Mouse (Mus musculus) heart, adult 2 months (tissue): ENCODE results near the gene Eri2. TPM values are rescaled to one million over a fixed set of nuclear protein-coding genes. Genes with fewer than 3 reads are reported as not detected.
"Not testable (repeated sequence)": the region's sequence is repeated elsewhere in the genome, so short reads cannot be mapped to it uniquely, and the experiment has no call there.

Source experiments
- DNase-seq, 2 experiments: peaks; one replicate each; pipeline ENCODE4 v3.0.0; 2021
- H3K27ac ChIP-seq: fragments of 200-600 bp; 2 replicates; pipeline ENCODE4 v1.8.1; 2022
- H3K27me3 ChIP-seq: fragments of 200-500 bp; 2 replicates; pipeline ENCODE4 v1.6.1; 2012; ENCODE audit warnings: mild to moderate bottlenecking, low read length, inconsistent platforms, mixed read lengths; ENCODE audit not compliant: control insufficient read depth, insufficient read depth
- H3K36me3 ChIP-seq: fragments of 200-500 bp; 2 replicates; pipeline ENCODE4 v1.6.1; 2012; ENCODE audit warnings: low read length, inconsistent platforms; ENCODE audit not compliant: control insufficient read depth, insufficient read depth
- H3K4me1 ChIP-seq: fragments of 200-500 bp; 2 replicates; pipeline ENCODE4 v1.6.1; 2011; ENCODE audit warnings: low read length; ENCODE audit not compliant: control insufficient read depth, insufficient read depth
- H3K4me3 ChIP-seq: fragments of 200-600 bp; 2 replicates; pipeline ENCODE4 v1.8.1; 2022
- H3K79me2 ChIP-seq: fragments of 200-500 bp; replicated peaks from 2 replicates; pipeline ENCODE4 v1.6.1; 2012; ENCODE audit warnings: mild to moderate bottlenecking, inconsistent platforms, low read length, moderate library complexity, mixed read lengths; ENCODE audit not compliant: control insufficient read depth, insufficient read depth
- H3K9ac ChIP-seq: fragments of 200-500 bp; 2 replicates; pipeline ENCODE4 v1.6.1; 2012; ENCODE audit warnings: low read depth, mild to moderate bottlenecking, control low read depth, inconsistent platforms, low read length, mixed read lengths
- CTCF ChIP-seq: fragments of 200-600 bp; IDR thresholded peaks from 2 replicates; pipeline ENCODE4 v1.8.1; 2022; ENCODE audit warnings: antibody characterized with exemption, mild to moderate bottlenecking, moderate library complexity
- EP300 ChIP-seq: fragments of 200-500 bp; IDR thresholded peaks from 2 replicates; pipeline ENCODE4 v1.6.1; 2011; ENCODE audit warnings: low read depth, low read length, control low read depth; ENCODE audit not compliant: insufficient read depth
- POLR2A ChIP-seq: fragments of 200-500 bp; IDR thresholded peaks from 2 replicates; pipeline ENCODE4 v1.6.1; 2011; ENCODE audit warnings: mild to moderate bottlenecking, low read depth, low read length, control low read depth; ENCODE audit not compliant: insufficient read depth
- WGBS: fragments of 180-500 bp; shearing (Covaris S2); methylation state at CpG from one replicate; pipeline ENCODE4 v1.1.7; 2018; 5-methylcytosine and 5-hydroxymethylcytosine counted together
- intact Hi-C: fragments of 180-260 bp; cut with DNase I; formaldehyde crosslinking; loops from one replicate; pipeline ENCODE4 v1.15.1; 2025
- polyA plus RNA-seq: library from polyadenylated mRNA; depleted of rRNA; stranded (reverse); fragments of >200 nt; gene quantifications from 2 replicates; pipeline ENCODE4 v1.2.3, GENCODE M21; 2012; rRNA removed
- total RNA-seq, 2 experiments: library from RNA; stranded (reverse); gene quantifications; 2 replicates each; pipeline ENCODE4 v1.2.3; 2021

The Eri2 gene
- total and polyA plus RNA-seq, 3 experiments, result 0.92 to 1.7 (median 1.7) TPM

- Histone ChIP-seq H3K9ac (no peak overlapping the region), H3K79me2 (no peaks in the 10 kb centered on the region), H3K27ac (no peak overlapping the region), H3K4me3 (no peak overlapping the region), H3K36me3 (no peaks in the 10 kb centered on the region), H3K27me3 (no peaks in the 10 kb centered on the region), H3K4me1 (no peaks in the 10 kb centered on the region)
- intact Hi-C loops, result no loop called here
- DNase-seq, result no peak
- TF ChIP-seq CTCF, result no peak
- no peak for TF ChIP-seq EP300
- TF ChIP-seq POLR2A, result no peak
- WGBS, result 82% methylated on average over 2 of the region's 2 CpGs
These were observed 55.0 kb downstream of the Eri2 start for GRCm38 (mm10) chr7:119738877-119739276.

DNA sequence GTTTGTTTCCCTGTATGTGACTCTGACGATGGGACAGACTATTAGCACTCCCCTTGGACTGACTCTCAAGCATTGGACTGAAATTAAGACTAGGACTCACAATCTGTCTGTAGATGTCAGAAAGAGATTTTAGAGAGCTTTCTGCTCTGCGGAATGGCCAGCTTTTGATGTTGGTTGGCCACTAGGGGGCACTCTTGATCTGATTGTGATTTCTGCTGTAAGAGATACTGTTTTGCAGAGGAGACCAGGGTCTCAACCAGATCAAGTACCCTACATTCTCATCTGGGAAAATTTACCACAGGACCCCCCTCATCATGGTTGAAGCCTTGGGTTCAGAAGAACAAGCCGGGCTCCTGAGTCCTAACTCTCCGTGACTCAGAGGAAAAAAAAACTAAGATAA is 62.6 kb downstream of the Eri2 start:
- H3K27ac ChIP-seq, H3K79me2 ChIP-seq, DNase-seq, H3K9ac ChIP-seq, H3K4me1 ChIP-seq, H3K27me3 ChIP-seq, H3K4me3 ChIP-seq, H3K36me3 ChIP-seq, intact Hi-C loops: not testable (repeated sequence)
- peak; percentile 34 for TF ChIP-seq CTCF
- WGBS, result 81% methylated on average over 4 of the region's 4 CpGs

DNA sequence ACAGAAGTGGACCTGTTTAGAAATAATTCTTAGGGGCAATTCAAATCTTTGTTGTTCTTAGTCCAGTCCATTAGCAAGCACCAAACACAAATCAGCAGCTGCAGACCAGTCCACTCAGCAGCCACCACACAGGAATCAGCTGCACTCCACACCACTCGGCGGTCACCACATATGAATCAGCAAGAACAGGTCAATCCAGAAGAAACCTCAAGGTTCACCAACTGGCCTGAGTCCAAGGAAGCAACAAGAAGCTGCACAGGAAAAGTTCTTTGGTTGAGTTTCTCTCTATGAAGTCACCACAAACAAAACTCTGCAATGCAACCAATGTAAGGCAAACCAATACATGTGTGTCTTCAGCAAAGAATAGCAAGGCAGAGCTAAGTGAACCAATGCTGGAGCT is 66.2 kb downstream of the Eri2 start:
- intact Hi-C loops, result no loop called here
- WGBS, result 71% methylated on average over 2 of the region's 2 CpGs
- Histone ChIP-seq H3K27ac (no peak overlapping the region), H3K9ac (no peak overlapping the region), H3K27me3 (no peaks in the 10 kb centered on the region), H3K4me1 (no peaks in the 10 kb centered on the region), H3K79me2 (no peaks in the 10 kb centered on the region), H3K4me3 (no peak overlapping the region), H3K36me3 (no peaks in the 10 kb centered on the region)
- TF ChIP-seq EP300 (no peak), CTCF (no peak), POLR2A (no peak)
- DNase-seq, result no peak

GRCm38 (mm10) chr7:119720947-119721310 is 72.9 kb downstream of the Eri2 start:
- Histone ChIP-seq H3K36me3 (no peaks in the 10 kb centered on the region), H3K27me3 (no peaks in the 10 kb centered on the region), H3K4me3 (peak overlapping the region; percentile 98), H3K27ac (peak overlapping the region; percentile 79), H3K79me2 (no peaks in the 10 kb centered on the region), H3K9ac (peak overlapping the region; percentile 50; the same call in 1 of the 2 replicates), H3K4me1 (no peaks in the 10 kb centered on the region)
- DNase-seq, result no peak
- intact Hi-C loops, result loop anchor here (5.0 kb wide), 2 partner anchors 71 to 381 kb away; partner anchors contain the start of genes Eri2, Rexo5 and Tmem159
- TF ChIP-seq EP300 (no peak), POLR2A (no peak), CTCF (no peak)
- 14% methylated on average over 8 of the region's 8 CpGs for WGBS

DNA sequence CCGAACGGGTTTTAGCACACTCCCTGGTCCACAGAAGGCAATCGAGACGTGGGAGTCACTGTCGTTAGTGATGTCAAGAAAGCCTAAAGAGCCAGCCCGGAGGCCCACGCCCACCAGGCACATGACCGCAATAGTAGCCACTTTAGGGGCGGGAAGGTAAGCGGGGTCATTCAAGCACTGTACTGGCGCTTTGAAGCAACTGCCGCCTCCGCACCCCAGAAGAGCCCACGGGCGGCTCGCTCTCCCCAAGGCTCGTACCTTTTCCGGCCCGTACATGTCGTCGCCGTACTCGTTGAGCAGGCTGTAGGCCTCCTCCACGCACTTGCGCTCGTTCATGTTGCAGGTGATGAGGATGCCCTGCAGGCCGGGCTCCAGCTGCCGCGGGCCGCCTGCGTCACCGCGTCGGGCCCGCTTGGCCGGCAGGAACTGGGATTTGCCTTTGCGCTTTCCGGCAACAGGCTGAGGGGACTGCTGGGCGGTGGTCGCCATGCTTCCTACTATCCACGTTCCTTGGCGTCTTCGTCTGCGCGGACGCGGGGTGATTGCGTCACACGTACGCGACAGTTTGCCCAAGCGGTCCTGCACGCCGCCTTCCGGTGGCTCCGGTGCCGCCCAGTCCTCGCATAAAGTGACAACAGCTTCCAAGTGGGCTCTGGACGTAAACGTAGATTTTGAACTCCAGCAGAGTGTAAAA is 73.5 kb downstream of the Eri2 start, which contains the start of gene Thumpd1:
Gene Thumpd1 (minus strand): TSS at position 546 of the 694 bp plus-strand sequence.
- TF ChIP-seq EP300 (peak; percentile 48; the same call in 1 of the 2 replicates), CTCF (peak; percentile 75), POLR2A (peak; percentile 70)
- no peaks in the 10 kb centered on the region for H3K79me2 ChIP-seq
- H3K4me3 ChIP-seq, result peak within 1 kb of the TSS; percentile 98
- peak within 1 kb of the TSS; percentile 50 for H3K9ac ChIP-seq
- WGBS, result under 1% methylated on average over 60 of the region's 60 CpGs
- intact Hi-C loops, result loop anchor here (5.0 kb wide), 2 partner anchors 72 to 382 kb away; partner anchors contain the start of genes Eri2, Rexo5 and Tmem159
- peak; percentile 92 to 95 for DNase-seq
- no peaks in the 10 kb centered on the region for H3K36me3 ChIP-seq
- peak within 1 kb of the TSS; percentile 79 for H3K27ac ChIP-seq
- H3K27me3 ChIP-seq, result no peaks in the 10 kb centered on the region
- H3K4me1 ChIP-seq, result no peaks in the 10 kb centered on the region

Other genes with a start within 250 kb of the Eri2 start
- not detected for gene Acsm2, start 239.7 kb downstream of the Eri2 start, total RNA-seq
- gene Acsm2, start 239.7 kb downstream of the Eri2 start, polyA plus RNA-seq, result not detected in 2 replicates
- not detected for gene Acsm1, start 187.0 kb downstream of the Eri2 start, total RNA-seq
- 0.15 and 0.86 TPM in 2 replicates for gene Acsm1, start 187.0 kb downstream of the Eri2 start, polyA plus RNA-seq
- gene Acsm4, start 104.0 kb downstream of the Eri2 start, total RNA-seq, result not detected
- not detected in 2 replicates for gene Acsm4, start 104.0 kb downstream of the Eri2 start, polyA plus RNA-seq
- gene Thumpd1, start 73.3 kb downstream of the Eri2 start, total RNA-seq, result 10 to 100 TPM; 15.0 to 15.6 TPM
- gene Thumpd1, start 73.3 kb downstream of the Eri2 start, polyA plus RNA-seq, result 7.9 and 14.5 TPM in 2 replicates
- gene Acsm3, start 33.1 kb downstream of the Eri2 start, total RNA-seq, result 1 to 10 TPM in 1 of 2 experiments, under 1 TPM in 1; 0.73 to 1.3 TPM
- gene Acsm3, start 33.1 kb downstream of the Eri2 start, polyA plus RNA-seq, result 6.8 and 12.0 TPM in 2 replicates
- gene Rexo5, start 52 bp downstream of the Eri2 start, total RNA-seq, result 1 to 10 TPM in 1 of 2 experiments, under 1 TPM in 1; 0.75 to 1.2 TPM
- 0.53 and 3.3 TPM in 2 replicates for gene Rexo5, start 52 bp downstream of the Eri2 start, polyA plus RNA-seq
- gene Lyrm1, start 101.8 kb upstream of the Eri2 start, total RNA-seq, result 1 to 10 TPM; 9.1 to 9.6 TPM
- gene Lyrm1, start 101.8 kb upstream of the Eri2 start, polyA plus RNA-seq, result 5.9 and 8.6 TPM in 2 replicates
- gene Dcun1d3, start 102.2 kb upstream of the Eri2 start, total RNA-seq, result 10 to 100 TPM; 12.6 to 14.6 TPM
- 3.7 and 6.5 TPM in 2 replicates for gene Dcun1d3, start 102.2 kb upstream of the Eri2 start, polyA plus RNA-seq